Mouse (Mus musculus) thymus, adult 2 months (tissue): ENCODE results near the gene Accsl.

Experiments used
- CTCF ChIP-seq: fragments of 200-500 bp; IDR thresholded peaks from 2 replicates; pipeline ENCODE4 v1.5.1; 2012; ENCODE audit warnings: mild to moderate bottlenecking, control low read depth, low read length, moderate library complexity, borderline replicate concordance; ENCODE audit not compliant: control insufficient read depth, poor library complexity, insufficient read depth; ENCODE audit errors: extremely low read depth
- POLR2A ChIP-seq: fragments of 200-500 bp; IDR thresholded peaks from 2 replicates; pipeline ENCODE4 v1.6.1; 2012; ENCODE audit warnings: mild to moderate bottlenecking, low read length, control low read depth, moderate library complexity; ENCODE audit not compliant: control insufficient read depth, poor library complexity, insufficient read depth; ENCODE audit errors: extremely low read depth

GRCm38 (mm10) chr2:93886013-93886794 lies 17.2 kb upstream of the Accsl start:
- TF ChIP-seq CTCF (no peak), POLR2A (no peak)
